Mouse (Mus musculus) frontal cortex, postnatal 25 days (tissue): ENCODE results near the gene Pxt1.

Source experiments
- DNase-seq, 2 experiments: peaks; one replicate each; pipeline ENCODE4 v3.0.0; 2022; ENCODE audit warnings: low spot score in 2 of 2

The Pxt1 gene

GRCm38 (mm10) chr17:28947011-28947939 lies 3.6 kb upstream of the Pxt1 start:
- DNase-seq = no peak

GRCm38 (mm10) chr17:28944481-28944880 lies 841 bp upstream of the Pxt1 start:
- DNase-seq = no peak

- DNase-seq = no peak
These were observed 1.5 kb downstream of the Pxt1 start for GRCm38 (mm10) chr17:28942101-28942500.

- DNase-seq = no peak
These were observed 2.7 kb downstream of the Pxt1 start for GRCm38 (mm10) chr17:28940776-28941555.

- DNase-seq = peak in 1 of 2 experiments; percentile 11
These were observed 6.9 kb downstream of the Pxt1 start for GRCm38 (mm10) chr17:28936622-28937345.

GRCm38 (mm10) chr17:28936133-28936532 lies 7.5 kb downstream of the Pxt1 start:
- DNase-seq = no peak

- DNase-seq = no peak
These were observed 9.3 kb downstream of the Pxt1 start for GRCm38 (mm10) chr17:28934120-28934916.

GRCm38 (mm10) chr17:28932274-28932673 lies 11.4 kb downstream of the Pxt1 start:
- DNase-seq = no peak

GRCm38 (mm10) chr17:28931436-28932211 lies 12.0 kb downstream of the Pxt1 start:
- no peak for DNase-seq

- peak in 1 of 2 experiments; percentile 43 for DNase-seq
These were observed 13.1 kb downstream of the Pxt1 start for GRCm38 (mm10) chr17:28930392-28931074.

GRCm38 (mm10) chr17:28929369-28929768 lies 14.3 kb downstream of the Pxt1 start:
- no peak for DNase-seq

- DNase-seq = no peak
These were observed 15.6 kb downstream of the Pxt1 start for GRCm38 (mm10) chr17:28928004-28928403.

- no peak for DNase-seq
These were observed 16.6 kb downstream of the Pxt1 start for GRCm38 (mm10) chr17:28926866-28927635.

- DNase-seq = peak; percentile 77 to 84
These were observed 17.3 kb downstream of the Pxt1 start for GRCm38 (mm10) chr17:28926380-28926779.

GRCm38 (mm10) chr17:28924957-28925595 lies 18.6 kb downstream of the Pxt1 start:
- DNase-seq = no peak

- DNase-seq = no peak
These were observed 21.5 kb downstream of the Pxt1 start for GRCm38 (mm10) chr17:28922096-28922495.

- DNase-seq = no peak
These were observed 22.6 kb downstream of the Pxt1 start for GRCm38 (mm10) chr17:28921086-28921485.

GRCm38 (mm10) chr17:28916520-28916919 lies 27.1 kb downstream of the Pxt1 start:
- no peak for DNase-seq
